Mouse (Mus musculus): ENCODE measurements around the gene Btbd35f21. TPM values are rescaled to one million over a fixed set of nuclear protein-coding genes. Genes with fewer than 3 reads are reported as not detected.
"Not testable (repeated sequence)": the region's sequence is repeated elsewhere in the genome, so short reads cannot be mapped to it uniquely, and the experiment has no call there.

The Btbd35f21 gene
- polyA plus RNA-seq (2014; fragmentation: Nextera tagmentation; extraction: Ambion mirVana) = not detected in 2 replicates

DNA sequence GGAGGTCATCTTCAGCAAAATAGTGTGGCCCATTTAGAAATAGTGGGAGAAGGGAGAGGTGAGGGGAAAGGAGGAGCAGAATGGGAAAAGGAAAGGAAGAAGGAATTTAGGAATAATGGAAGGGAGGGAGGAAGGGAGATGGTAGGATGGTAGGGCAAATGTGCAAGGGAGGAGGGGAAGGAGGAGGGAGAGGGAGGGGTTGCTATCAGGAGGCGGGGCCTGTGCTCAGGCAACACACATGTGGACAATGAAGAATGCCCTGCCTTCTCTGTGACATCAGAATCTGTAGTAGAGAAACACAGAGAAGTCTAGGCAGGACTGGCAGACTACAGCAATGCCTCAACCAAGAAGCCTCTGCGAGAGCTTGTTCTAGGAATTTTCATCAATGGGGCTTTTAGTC is at the start of gene Btbd35f21:
Gene Btbd35f21 (plus strand): TSS at position 301 of the 400 bp plus-strand sequence.
- ATAC-seq (replicated peaks; ENCODE audit: insufficient number of reproducible peaks, low FRiP score, low TSS enrichment); H3K27ac ChIP-seq (ENCODE audit: low read depth, low read length); H3K4me1 ChIP-seq (ENCODE audit: control insufficient read depth, insufficient read depth, low read length); H3K9ac ChIP-seq (ENCODE audit: low read depth, low read length); H3K9me3 ChIP-seq (replicated peaks; ENCODE audit: control insufficient read depth, low read length); H3K27me3 ChIP-seq (ENCODE audit: control insufficient read depth, insufficient read depth, low read length); H3K36me3 ChIP-seq (ENCODE audit: control insufficient read depth, insufficient read depth, low read length); H3K4me3 ChIP-seq (ENCODE audit: low read depth, low read length); H3K4me2 ChIP-seq: not testable (repeated sequence)
- no CpG with 5 or more reads among the region's 2 CpGs for WGBS (ENCODE audit: insufficient replicate concordance)

Other genes starting within 250 kb of the Btbd35f21 start
- gene Btbd35f1, start 166.1 kb upstream of the Btbd35f21 start, polyA plus RNA-seq (2014; fragmentation: Nextera tagmentation; extraction: Ambion mirVana) = not detected in 2 replicates
- gene Gm5926, start 75.4 kb upstream of the Btbd35f21 start, polyA plus RNA-seq (2014; fragmentation: Nextera tagmentation; extraction: Ambion mirVana) = not detected in 2 replicates
- gene Btbd35f30, start 168.5 kb downstream of the Btbd35f21 start, polyA plus RNA-seq (2014; fragmentation: Nextera tagmentation; extraction: Ambion mirVana) = not detected in 2 replicates
- gene Gm21789, start 215.7 kb downstream of the Btbd35f21 start, polyA plus RNA-seq (2014; fragmentation: Nextera tagmentation; extraction: Ambion mirVana) = not detected in 2 replicates
- not detected in 2 replicates for gene Btbd35f5, start 247.8 kb downstream of the Btbd35f21 start, polyA plus RNA-seq (2014; fragmentation: Nextera tagmentation; extraction: Ambion mirVana)